Mouse (Mus musculus) urinary bladder, postnatal 4 days (tissue): ENCODE data around the gene Gpr45.
"Not testable (repeated sequence)": the region's sequence is repeated elsewhere in the genome, so short reads cannot be mapped to it uniquely, and the experiment has no call there.

ENCODE experiments used
- DNase-seq, 2 experiments: peaks; one replicate each; pipeline ENCODE4 v3.0.0; 2021 to 2022; ENCODE audit warnings: low spot score in 2 of 2

The Gpr45 gene

DNA sequence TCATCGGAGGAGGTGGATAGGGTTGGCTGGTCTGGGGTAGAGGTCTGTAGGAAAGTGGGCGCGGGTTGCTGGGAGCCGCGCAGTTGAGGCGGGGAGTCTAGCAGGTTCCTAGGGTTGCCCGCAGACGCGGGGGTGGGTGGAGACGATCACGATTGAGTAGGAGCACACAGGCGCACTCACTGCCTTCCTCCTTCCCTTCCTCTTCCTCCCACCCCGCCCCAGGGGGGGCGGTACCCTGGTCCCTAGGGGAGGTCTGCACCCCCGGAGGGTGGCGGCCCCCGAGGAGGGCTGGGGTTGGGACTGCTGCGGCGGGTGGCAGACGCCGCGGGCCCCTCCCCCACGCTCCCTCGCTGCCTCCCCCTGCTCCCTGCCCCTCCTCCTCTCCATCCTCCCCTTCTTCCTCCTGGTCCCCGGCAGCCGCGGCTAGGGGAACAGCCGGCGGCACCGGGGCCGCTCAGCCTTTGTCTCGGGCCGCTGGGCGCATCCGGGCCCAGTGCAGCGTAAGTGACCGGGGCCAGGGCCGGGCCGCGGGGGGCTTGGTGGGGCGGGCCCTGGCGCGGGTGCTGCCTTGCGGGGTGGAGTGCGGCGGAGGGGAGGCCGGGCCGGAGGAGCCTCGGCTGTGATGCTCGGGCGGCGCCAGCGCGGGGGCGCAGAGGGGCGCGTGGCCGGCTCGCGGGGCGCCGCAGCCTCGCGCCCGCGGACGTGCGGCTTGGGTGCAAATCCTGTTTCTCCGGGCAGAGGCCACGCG lies at the start of gene Gpr45:
TSS of gene Gpr45 (plus strand) at position 139 of the 748 bp plus-strand sequence.
- peak in 1 of 2 experiments; percentile 20 for DNase-seq

DNA sequence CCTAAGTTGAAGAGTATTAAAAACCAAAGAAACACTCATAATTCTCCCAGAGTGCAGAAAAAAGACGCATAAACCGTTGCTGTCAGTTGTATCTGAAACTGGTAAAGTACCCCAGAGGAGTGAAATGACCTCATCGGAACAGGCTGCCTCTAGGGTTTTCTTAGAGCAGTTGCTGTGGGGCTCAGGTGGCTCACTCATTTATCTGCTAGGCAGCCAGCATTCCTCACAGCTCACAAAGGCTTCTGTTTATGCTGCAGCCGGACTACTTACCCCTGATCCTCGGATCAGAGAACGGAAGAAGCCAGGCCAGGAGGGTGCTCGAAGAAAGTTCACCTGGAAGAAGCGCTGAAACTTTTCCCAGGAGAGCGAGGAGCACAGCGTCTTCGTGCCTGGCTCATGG lies 47.5 kb upstream of the Gpr45 start:
- DNase-seq, result no peak

DNA sequence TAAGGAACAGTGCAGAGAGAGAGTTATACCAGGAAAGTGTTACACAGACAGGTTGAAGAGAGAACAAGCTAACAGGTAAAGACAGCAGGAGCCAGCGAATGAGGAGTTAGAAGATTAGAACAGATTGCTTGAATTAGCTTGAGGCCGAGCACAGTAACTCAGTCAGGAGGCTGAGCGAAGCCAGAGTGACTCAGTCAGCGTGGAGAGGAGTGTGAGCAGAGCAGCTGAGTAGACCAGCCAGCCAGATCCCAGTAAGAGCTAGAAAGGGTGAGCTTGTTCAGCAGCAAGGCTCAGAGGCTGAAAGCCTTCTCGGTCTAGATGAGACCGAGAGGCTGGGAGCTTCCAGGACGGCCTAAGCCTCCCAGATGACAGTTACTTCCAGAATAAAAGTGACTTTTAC lies 46.0 kb upstream of the Gpr45 start:
- no peak for DNase-seq

DNA sequence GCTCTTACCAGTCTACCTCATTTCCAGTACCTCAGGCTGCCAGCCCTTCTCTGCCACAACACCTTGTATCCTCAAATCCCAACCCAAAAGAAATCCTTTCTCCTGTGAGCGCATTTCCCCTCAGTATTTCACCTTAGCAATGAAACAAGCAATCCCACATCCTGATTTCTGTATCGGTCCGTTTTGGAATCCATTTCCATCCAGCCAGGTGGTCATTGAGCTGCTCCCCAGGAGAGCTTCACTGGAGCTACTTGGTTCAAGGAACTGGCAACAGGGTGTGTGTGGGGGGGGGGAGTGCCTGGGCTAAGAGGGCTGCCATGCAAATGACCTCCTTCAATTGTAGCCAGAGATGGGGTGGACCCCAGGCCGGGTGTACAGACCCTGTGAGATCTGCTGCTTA lies 45.5 kb upstream of the Gpr45 start:
- DNase-seq, result no peak

DNA sequence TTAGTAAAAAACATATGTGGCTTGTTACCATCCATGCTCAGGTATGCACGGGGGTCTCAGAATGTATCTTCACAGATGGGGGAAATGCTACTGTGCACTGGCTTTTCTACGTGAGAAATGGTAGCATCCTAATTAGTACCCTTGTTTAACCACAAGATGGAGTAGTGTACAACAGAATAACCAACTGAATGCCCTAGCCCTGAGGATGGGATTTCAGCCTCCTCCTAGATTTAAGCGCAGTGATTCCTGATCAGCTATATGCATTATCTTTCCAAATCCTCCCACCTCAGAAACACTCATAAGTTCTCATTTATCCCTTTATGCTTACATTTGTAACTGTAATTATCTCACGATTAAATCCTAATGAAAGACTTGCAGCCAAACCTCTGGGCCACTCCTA lies 37.6 kb upstream of the Gpr45 start:
- no peak for DNase-seq

DNA sequence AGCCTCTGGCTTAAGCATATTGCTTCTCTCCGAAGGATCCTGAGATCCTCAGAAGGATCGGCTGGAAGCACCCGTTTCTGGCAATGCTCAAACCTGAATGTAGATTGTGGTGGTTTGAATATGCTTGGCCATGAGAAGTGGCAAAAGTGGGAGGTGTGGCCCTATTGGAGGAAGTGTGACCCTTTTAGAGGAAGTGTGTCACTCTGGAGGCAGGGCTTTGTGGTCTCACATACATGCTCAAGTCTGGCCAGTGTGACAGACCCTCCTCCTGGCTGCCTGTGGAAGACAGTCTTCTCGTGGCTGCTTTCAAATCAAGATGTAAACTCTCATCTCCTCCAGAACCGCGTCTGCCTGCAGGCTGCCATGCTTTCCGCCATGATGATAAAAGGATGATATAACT lies 36.0 kb upstream of the Gpr45 start:
- DNase-seq, result no peak

DNA sequence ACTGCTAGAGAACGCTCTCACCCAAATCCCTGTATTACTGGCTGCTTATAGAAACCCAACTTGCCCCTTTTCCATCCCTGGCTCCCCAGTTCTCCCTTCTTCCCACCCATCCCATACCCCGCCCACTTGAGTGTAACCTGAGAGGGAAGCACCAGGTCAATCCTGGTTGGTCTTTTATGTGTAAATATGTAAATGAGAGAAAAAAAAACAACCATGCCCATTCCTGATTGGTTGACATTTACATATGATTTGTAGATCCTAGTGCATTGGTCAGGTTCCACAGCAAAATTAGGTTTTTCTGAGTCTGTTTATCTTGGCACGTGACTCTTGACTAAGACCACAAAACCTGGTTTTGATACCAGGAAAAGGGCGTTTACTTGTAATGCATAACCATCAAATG lies 34.8 kb upstream of the Gpr45 start:
- no peak for DNase-seq

DNA sequence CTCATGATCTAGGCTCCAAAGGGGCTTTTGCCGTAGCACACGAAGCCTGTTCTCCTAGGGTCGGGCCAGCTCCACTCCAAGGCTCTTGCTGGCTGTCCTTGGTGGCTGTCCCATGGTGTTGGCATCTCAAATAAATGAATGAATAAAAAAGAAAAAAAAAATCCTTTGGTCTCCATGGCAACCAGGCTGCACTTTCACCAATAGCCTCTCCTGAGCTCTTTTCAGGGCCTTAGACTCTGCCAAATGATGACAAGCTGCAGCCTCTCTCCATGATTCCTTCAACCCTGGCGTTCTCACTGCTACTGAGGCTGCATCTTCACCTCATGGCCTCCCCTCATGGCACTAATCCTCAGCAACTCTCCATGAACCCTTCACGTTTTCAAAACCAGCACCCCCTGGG lies 28.7 kb upstream of the Gpr45 start:
- DNase-seq, result no peak

DNA sequence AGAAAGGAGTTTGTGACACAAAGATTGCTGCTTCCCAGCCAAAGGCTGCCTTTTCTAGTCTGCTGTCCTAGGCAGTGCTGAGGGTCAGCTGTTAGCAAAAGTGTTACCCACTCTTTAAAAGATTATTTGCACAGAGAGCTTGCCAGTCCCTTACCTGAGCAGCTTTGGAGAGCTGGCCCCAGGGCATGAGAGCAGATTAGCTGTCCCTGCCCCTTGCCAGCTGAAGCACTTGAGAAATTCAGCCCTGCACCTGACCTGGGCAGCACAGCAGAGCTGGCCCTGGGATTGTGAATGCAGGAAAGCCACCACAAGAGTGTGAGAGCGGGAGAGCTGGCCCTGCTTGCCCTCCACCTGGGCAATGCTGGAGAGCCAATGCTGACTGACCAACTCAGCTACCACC lies 19.1 kb upstream of the Gpr45 start:
- no peak for DNase-seq

DNA sequence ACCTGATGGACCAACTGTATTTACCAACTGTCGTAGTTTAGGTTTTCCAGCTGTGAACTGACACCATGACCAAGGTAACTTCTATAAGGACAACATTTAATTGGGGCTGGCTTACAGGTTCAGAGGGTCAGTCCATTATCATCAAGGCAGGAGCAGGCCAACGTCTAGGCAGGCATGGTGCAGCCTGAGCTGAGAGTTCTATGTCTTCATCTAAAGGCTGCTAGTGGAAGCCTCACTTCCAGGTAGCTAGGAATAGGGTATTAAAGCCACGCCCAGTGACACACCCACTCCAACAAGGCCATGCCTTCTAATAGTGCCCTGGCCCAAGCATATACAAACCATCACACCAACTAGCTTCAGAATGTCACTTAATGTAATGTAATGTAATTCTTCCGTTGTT lies 4.2 kb upstream of the Gpr45 start:
- no peak for DNase-seq

DNA sequence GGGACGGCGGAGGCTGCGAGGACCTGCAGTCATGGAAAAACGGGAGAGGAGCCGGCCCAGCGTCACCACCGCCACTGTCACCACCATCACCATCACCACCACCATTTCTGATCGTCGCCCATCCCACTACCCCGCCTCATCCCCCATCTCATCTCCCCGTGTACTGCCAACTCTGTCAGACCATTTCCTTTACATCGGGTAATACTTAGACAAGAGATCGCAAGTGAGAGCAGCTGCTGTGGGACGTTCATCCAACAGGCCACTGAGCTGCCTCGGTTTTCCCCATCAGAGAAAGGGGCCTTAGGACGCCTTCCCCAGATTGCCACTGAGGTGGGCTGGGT lies 780 bp downstream of the Gpr45 start:
- DNase-seq, result no peak

DNA sequence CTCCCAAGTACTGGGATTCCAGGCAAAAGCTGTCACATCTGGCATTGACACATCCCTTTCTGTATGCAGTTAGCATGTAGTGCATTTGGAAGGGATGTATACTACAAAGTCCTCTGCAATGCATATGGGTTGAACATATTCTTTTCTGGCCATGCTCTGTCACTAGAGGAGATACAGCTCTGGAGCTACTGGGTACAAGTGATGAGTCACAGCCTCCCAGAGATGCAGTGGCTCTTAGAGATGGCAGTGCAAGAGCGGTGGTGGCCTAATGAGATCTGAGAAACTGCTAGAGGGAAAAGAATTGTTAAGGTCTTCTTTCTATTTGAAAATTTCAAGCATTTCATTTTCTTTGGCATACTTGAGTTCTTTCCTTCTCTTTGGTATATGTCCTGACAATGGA lies 4.2 kb downstream of the Gpr45 start:
- no peak for DNase-seq

DNA sequence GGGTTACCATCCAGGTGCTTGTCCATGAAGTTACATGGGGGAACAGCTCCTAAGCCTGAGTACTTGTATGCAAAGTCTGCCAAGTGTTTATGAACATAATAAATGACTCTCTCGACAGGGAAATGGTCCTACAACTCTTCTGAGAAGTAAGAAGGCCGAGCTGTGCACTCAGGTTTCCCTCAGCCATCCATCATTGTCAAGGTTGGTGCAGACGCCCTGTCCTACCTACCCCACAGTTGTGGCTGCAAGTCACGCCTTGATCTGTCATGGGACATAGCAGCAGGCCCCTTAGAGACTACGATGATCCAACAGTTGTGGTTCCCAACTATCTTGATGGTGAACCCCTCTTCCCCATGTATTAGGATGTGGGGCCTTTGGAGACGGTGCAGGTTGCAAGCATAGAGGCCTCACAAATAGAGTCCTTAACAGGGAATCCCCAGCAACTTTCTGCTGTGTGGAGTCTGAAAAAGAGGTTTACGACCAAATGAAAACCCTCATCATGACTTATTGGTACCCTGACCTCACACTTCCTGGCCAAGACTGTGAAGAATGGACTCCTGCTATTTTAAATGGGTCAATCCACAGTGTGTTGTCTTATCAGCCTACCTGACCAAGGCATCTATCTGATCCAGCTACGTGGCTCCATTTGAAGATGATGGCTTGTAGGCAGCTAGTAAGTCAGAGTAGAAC lies 30.6 kb downstream of the Gpr45 start:
- no peak for DNase-seq

DNA sequence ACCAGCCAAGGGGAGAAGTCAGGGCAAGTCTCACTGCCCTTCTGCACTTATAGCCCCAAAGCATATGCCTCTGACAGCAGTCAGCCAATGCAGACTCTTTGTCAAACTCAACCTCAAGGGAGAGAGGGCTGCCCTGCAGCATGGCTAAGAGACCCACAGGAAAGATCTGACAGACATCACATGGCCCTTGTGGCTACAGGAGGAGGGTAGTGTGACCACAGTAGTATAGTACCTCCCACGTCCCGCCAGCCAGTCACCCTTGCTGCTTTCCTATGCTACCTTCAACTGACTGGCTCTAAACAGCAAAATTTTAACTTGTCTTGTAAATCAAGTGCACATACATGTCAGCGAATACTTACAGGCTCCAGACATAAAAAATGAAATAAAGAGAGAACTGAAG lies 31.4 kb downstream of the Gpr45 start:
- no peak for DNase-seq

DNA sequence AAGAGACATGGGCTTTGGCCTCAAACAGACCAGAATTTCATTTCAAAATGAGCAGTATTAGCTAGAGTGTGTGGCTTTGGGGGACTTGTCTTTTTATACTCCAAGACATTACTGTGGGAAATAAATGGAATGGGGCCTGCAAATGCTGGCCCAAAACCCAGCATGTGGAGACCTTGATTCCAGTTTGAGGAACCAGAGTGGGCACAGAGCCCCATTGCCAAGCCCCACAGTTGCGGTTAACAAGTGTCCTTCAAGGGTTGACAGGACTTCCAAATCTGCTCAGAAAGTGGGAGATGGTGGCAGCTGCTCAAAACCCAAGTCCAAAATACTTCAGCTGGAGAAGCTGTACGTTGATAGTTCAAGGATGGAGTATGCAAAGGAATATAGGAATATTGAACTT lies 36.3 kb downstream of the Gpr45 start:
- no peak for DNase-seq

DNA sequence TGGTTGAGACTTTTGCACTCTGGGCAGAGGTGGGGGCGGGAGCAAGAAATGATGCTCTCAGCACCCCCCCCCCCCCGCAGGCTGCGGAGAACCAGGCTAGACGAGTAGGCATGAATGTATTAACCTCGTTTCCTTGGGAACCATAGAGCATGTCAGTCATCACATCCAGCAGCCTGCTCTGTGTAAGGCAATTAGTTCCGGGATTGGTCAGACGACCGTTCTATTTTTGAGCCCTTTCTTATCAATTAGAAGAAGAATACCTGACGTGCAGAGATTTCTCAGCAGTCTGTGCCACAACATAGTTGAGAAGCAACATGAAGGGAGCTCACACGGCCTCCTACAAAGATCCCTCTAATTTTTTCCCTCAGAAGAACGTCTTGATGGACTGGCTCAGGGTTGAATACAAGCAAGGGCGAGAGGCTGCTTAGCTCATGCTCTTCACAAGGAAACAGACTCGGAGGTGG lies 53.4 kb downstream of the Gpr45 start:
- no peak for DNase-seq

DNA sequence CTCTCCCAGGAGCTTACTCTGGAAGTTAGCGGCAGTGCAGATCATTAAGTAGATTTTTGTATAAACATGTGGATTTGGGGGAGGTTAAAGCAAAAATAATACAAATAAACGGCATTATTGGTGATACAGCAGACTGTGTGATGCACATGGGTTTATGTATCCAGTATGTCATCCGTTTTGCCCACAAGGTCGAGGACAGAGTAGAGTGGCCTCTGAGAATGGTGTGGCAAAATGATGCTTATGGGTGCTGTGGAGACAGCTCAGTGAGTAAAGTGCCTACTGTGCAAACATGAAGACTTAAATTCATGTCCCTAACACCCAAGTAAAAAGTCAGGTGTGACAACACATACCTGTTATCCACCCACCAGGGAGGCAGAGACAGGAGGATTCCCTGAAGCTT lies 53.9 kb downstream of the Gpr45 start:
- DNase-seq, result no peak

DNA sequence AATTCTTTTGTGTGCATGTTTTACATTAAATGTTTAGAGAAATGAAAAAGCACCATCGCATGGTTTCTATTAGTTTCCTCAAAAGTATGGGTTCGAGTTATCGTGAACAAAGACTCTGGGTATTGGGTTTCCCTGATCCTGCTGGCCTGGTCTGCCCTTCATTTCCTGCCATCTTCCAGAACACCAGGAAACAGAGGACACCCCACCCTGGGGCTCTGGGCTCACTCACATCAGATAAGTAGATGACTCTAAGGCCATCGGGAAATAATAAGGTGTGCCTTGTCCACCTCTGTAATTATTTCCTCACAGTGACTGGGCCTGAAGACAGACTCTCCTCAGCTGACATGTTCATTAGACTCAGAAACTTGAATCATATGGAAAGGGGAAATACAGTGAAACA lies 57.8 kb downstream of the Gpr45 start:
- no peak for DNase-seq

DNA sequence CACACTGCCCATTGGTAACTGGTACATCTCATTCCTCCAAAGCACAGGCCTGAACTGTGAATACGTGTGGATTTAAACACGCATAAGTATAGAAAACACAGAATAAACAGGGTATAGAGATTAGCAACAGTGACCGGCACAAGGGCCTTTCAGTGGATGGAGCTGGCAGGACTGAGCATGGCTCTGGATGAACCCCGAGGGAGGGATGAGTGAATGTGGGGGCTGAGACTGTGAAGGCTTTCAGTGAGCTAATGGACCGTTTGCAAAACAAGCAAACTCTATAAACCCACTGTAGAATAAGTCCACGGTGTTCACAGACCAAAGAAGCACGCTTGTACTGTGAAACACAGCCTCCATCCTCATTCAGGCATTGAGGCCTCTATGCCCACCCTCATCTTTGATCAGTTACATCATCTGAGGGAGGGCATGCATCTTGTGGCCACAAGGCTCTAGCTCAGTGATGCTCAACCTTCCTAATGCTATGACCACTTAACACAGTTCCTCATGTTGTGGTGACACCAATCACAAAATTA lies 62.5 kb downstream of the Gpr45 start:
- not testable (repeated sequence) for DNase-seq

DNA sequence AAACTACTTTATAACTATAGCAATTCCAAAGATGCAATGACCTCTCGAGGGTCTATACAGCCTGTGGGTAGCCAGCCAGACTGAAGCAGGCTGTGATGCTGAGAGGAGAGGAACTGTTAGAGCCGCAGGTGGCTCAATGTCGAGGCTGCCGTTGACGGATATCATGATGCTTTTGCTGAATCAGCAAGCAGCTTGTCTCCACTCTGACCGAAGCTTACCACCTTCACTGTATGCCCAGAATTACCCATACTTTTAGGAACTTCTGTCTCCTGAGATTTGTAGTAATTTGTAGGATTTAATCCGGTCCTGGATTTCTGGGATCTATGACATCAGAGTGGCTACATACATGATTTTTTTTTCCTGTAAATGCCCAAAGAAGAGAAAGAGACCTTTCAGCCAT lies 83.3 kb downstream of the Gpr45 start:
- no peak for DNase-seq

DNA sequence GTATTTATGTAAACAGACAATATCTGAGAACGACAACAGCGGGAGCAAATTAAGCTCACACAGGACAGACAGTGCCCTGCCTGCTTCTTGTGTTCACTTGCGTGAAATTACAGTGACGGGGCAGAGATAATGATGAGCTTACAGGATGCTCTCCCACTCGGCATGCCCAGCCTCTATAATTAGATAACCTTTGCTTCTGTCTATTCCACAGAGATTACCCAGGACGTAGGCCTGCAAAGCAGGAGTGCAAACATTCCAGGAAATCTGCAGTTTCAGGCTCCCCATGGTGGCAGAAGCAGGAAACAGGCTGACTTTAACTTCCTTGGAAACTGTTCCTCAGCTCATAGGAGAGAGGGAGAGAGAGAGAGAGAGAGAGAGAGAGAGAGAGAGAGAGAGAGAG lies 89.6 kb downstream of the Gpr45 start:
- no peak for DNase-seq

DNA sequence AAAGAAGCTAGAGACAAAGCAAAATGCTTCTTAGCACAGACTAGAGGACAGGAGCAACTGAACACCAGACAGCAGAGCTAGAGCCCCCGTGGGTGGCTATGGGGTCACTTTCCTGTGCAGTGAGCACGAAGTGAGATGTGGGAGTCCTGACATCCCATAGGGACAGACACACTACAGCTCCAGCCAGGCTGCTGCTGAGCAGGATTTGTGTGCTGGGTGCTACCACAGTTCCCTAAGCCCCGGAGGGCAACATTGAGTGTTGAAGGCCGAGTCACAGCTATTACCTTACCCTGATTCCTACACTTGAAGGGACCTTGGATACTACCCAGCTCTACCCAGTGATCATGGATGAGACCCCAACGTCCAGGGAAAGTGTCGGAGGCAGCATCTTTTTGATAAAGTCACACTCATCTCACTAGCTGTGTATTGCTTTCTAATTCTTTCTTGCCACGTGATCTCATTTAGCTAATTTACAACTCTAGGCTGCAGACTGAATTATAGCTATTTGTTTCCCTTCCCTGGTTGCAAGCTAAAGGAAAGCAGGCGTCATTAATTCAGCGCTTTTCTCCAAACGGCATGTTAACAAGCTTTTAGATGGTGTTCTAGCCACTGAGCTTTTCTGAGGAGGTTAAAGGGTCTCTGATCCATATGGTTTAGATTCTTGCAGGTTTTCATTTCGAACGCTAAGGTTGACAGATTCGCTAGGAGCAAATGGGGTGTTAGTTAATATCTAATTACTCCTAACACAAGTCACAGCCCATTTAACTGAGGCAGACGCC lies 92.7 kb downstream of the Gpr45 start:
- DNase-seq, result no peak

DNA sequence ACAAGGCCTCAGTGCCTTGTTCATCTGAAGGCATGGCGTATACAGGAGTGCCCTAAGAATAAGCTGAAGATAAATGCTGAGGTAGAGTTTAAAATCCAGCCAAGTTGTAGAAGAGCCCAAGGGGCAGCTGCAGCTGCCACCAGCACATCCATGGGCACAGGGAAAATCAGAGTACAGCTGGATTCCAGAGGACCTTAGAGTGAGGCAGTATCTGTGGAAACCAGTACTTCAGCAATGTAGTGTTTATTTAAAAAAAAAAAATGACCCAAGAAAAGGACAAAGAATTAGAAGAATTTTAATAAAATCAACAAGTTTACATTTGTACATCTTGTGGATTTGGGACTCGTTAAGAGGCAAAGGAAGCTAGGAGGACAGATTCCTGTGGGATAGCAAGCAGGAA lies 94.3 kb downstream of the Gpr45 start:
- DNase-seq, result no peak
